Mouse (Mus musculus): ENCODE data around the gene Txndc17.
"Not testable (repeated sequence)": the region's sequence is repeated elsewhere in the genome, so short reads cannot be mapped to it uniquely, and the experiment has no call there.

The Txndc17 gene

GRCm38 (mm10) chr11:72207204-72207833 is at the start of gene Txndc17, which contains the start of gene 4933427D14Rik:
Gene Txndc17 (plus strand): TSS chr11:72207547.
Gene 4933427D14Rik (minus strand): TSS chr11:72207459.
- peak; percentile 93 for DNase-seq (ENCODE audit: extremely low spot score)

- DNase-seq (ENCODE audit: extremely low spot score) = no peak
Measured at GRCm38 (mm10) chr11:72163198-72163597, 44.1 kb upstream of the Txndc17 start.

GRCm38 (mm10) chr11:72169871-72170270 is 37.5 kb upstream of the Txndc17 start:
- no peak for DNase-seq (ENCODE audit: extremely low spot score)

- not testable (repeated sequence) for DNase-seq (ENCODE audit: extremely low spot score)
Measured at GRCm38 (mm10) chr11:72171906-72172305, 35.4 kb upstream of the Txndc17 start.

- no peak for DNase-seq (ENCODE audit: extremely low spot score)
Measured at GRCm38 (mm10) chr11:72173506-72173905, 33.8 kb upstream of the Txndc17 start.

- DNase-seq (ENCODE audit: extremely low spot score) = no peak
Measured at GRCm38 (mm10) chr11:72174721-72175120, 32.6 kb upstream of the Txndc17 start.

- no peak for DNase-seq (ENCODE audit: extremely low spot score)
Measured at GRCm38 (mm10) chr11:72175966-72176365, 31.4 kb upstream of the Txndc17 start.

- peak; percentile 22 for DNase-seq (ENCODE audit: extremely low spot score)
Measured at GRCm38 (mm10) chr11:72176553-72176952, 30.8 kb upstream of the Txndc17 start.

GRCm38 (mm10) chr11:72180556-72180955 is 26.8 kb upstream of the Txndc17 start:
- DNase-seq (ENCODE audit: extremely low spot score) = no peak

- no peak for DNase-seq (ENCODE audit: extremely low spot score)
Measured at GRCm38 (mm10) chr11:72181136-72181535, 26.2 kb upstream of the Txndc17 start.

GRCm38 (mm10) chr11:72184252-72184651 is 23.1 kb upstream of the Txndc17 start:
- no peak for DNase-seq (ENCODE audit: extremely low spot score)

- no peak for DNase-seq (ENCODE audit: extremely low spot score)
Measured at GRCm38 (mm10) chr11:72190857-72191256, 16.5 kb upstream of the Txndc17 start.

GRCm38 (mm10) chr11:72194259-72194658 is 13.1 kb upstream of the Txndc17 start:
- DNase-seq (ENCODE audit: extremely low spot score) = no peak

- no peak for DNase-seq (ENCODE audit: extremely low spot score)
Measured at GRCm38 (mm10) chr11:72196506-72196905, 10.8 kb upstream of the Txndc17 start.

GRCm38 (mm10) chr11:72203440-72203839 is 3.9 kb upstream of the Txndc17 start:
- no peak for DNase-seq (ENCODE audit: extremely low spot score)

GRCm38 (mm10) chr11:72205256-72205655 is 2.1 kb upstream of the Txndc17 start:
- DNase-seq (ENCODE audit: extremely low spot score) = no peak

GRCm38 (mm10) chr11:72206341-72207203 is 775 bp upstream of the Txndc17 start, which contains the start of gene Gm43951:
Gene Gm43951 (minus strand): TSS chr11:72206840.
- peak; percentile 38 for DNase-seq (ENCODE audit: extremely low spot score)

- no peak for DNase-seq (ENCODE audit: extremely low spot score)
Measured at GRCm38 (mm10) chr11:72207834-72208377, 559 bp downstream of the Txndc17 start.

- DNase-seq (ENCODE audit: extremely low spot score) = peak; percentile 97
Measured at GRCm38 (mm10) chr11:72214591-72215409, 7.5 kb downstream of the Txndc17 start.

GRCm38 (mm10) chr11:72215410-72215797 is 8.1 kb downstream of the Txndc17 start, which contains the start of gene Med31:
Gene Med31 (minus strand): TSS chr11:72215592.
- DNase-seq (ENCODE audit: extremely low spot score) = no peak

- no peak for DNase-seq (ENCODE audit: extremely low spot score)
Measured at GRCm38 (mm10) chr11:72217116-72217515, 9.8 kb downstream of the Txndc17 start.

GRCm38 (mm10) chr11:72221278-72221677 is 13.9 kb downstream of the Txndc17 start:
- DNase-seq (ENCODE audit: extremely low spot score) = peak; percentile 65

All from embryo, embryonic 9.5 days (tissue).